Mouse (Mus musculus) embryonic facial prominence, embryonic 14.5 days (tissue): ENCODE measurements at regions not wholly inside any gene's neighbourhood (a gene's known extent, or its start where the extent isn't known, plus 50 kb on each side); places are given as distances from the start of the nearest gene placed in this dataset.

Source experiments
- ATAC-seq: fragments of 200-750 bp; cut with Nextera tagmentation; 2 replicates; pipeline ENCODE4 v1.8.0; 2017; ENCODE audit warnings: low read depth, moderate number of reproducible peaks, moderate TSS enrichment
- DNase-seq: peaks from one replicate; pipeline ENCODE4 v3.0.0-alpha.2; 2015; ENCODE audit warnings: low spot score
- H3K27ac ChIP-seq: fragments of 300-500 bp; sonication (generic); replicated peaks from 2 replicates; pipeline ENCODE4 v1.5.1; 2014; ENCODE audit warnings: low read depth, mild to moderate bottlenecking, low read length, moderate library complexity
- H3K27me3 ChIP-seq: fragments of 300-500 bp; sonication (generic); replicated peaks from 2 replicates; pipeline ENCODE4 v1.6.1; 2014; ENCODE audit warnings: low read length; ENCODE audit not compliant: control insufficient read depth, insufficient read depth
- H3K36me3 ChIP-seq: fragments of 300-500 bp; sonication (generic); 2 replicates; pipeline ENCODE4 v1.6.1; 2014; ENCODE audit warnings: low read length, mixed read lengths; ENCODE audit not compliant: control insufficient read depth, insufficient read depth
- H3K4me1 ChIP-seq: fragments of 300-500 bp; sonication (generic); 2 replicates; pipeline ENCODE4 v1.6.1; 2014; ENCODE audit warnings: antibody characterized with exemption, low read length; ENCODE audit not compliant: control insufficient read depth, insufficient read depth
- H3K4me2 ChIP-seq: fragments of 300-500 bp; sonication (generic); 2 replicates; pipeline ENCODE4 v1.6.1; 2014; ENCODE audit warnings: low read depth, mild to moderate bottlenecking, low read length, moderate library complexity, mixed read lengths
- H3K4me3 ChIP-seq: fragments of 300-500 bp; sonication (generic); 2 replicates; pipeline ENCODE4 v1.5.1; 2014; ENCODE audit warnings: low read depth, mild to moderate bottlenecking, low read length
- H3K9ac ChIP-seq: fragments of 300-500 bp; sonication (generic); 2 replicates; pipeline ENCODE4 v1.6.1; 2014; ENCODE audit warnings: low read depth, mild to moderate bottlenecking, low read length, moderate library complexity, mixed read lengths
- H3K9me3 ChIP-seq: fragments of 300-500 bp; sonication (generic); 2 replicates; pipeline ENCODE4 v1.6.1; 2016; ENCODE audit warnings: low read length; ENCODE audit not compliant: control insufficient read depth
- WGBS: fragments of 180-500 bp; shearing (Covaris S2); extraction: QIAGEN DNeasy Blood & Tissue Kit; methylation state at CpG from one replicate; pipeline ENCODE4 v1.1.7; 2014; 5-methylcytosine and 5-hydroxymethylcytosine counted together

GRCm38 (mm10) chr15:60657572-60657971 lies 196.0 kb downstream of the Fam84b start:
- no peak overlapping the region for H3K9ac ChIP-seq
- DNase-seq (peak; percentile 59), ATAC-seq (no peak)
- no peak overlapping the region for H3K4me2 ChIP-seq
- H3K36me3 ChIP-seq: no peaks in the 10 kb centered on the region
- no peak overlapping the region for H3K27ac ChIP-seq
- no peak overlapping the region for H3K4me3 ChIP-seq
- no peaks in the 10 kb centered on the region for H3K27me3 ChIP-seq
- H3K4me1 ChIP-seq: no peaks in the 10 kb centered on the region
- 55% methylated on average over 7 of the region's 7 CpGs for WGBS
- H3K9me3 ChIP-seq: no peaks in the 10 kb centered on the region

GRCm38 (mm10) chr15:60655113-60655512 lies 198.5 kb downstream of the Fam84b start:
- 75% methylated on average over 3 of the region's 3 CpGs for WGBS
- DNase-seq: no peak

DNA sequence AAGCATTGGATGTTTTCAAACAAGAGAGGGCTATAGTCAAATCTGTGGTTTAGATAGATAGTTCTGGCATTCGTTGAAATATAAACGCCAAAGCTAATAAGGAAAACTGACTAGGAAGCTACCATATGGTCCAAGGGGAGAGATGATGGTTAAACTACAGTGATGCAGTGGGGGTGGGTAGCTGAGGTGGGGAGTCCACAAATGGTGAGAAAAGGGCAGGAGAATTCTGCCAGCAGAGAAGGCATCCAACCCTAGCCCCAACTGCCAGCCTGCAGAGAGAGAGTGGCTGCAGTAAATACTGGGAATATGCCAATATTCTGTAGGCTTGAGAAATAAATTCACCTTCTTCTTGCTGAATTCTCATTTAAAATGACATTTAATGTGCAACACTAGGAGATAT lies 204.3 kb downstream of the Fam84b start:
- WGBS: 81% methylated on average over 2 of the region's 2 CpGs

More at GRCm38 (mm10) chr15:60655113-60655512, 198.5 kb downstream of the Fam84b start:
- Histone ChIP-seq H3K27me3 (no peaks in the 10 kb centered on the region), H3K36me3 (no peaks in the 10 kb centered on the region), H3K4me3 (no peak overlapping the region), H3K9me3 (no peaks in the 10 kb centered on the region), H3K27ac (no peak overlapping the region), H3K4me1 (no peaks in the 10 kb centered on the region), H3K4me2 (no peak overlapping the region), H3K9ac (no peak overlapping the region)
- ATAC-seq: no peak

DNA sequence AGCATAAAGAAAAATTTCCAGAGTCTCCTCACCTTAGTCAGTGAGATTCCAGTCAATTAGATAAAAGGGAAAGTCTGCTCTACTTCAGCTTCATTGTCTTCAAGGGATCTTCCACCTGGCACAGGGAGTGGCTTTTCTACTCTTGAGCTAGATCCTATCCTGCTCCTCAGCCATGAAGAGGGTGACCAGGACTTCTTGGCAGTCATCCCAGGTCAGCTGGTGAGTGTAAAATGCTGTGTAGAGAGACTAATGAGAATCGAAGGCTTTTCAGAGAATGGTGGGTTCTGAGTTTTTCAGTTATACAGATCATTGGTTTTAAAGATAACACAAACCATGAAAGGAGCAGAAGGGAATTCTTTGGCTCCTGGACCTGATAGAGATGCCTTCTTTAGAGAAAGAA lies 211.8 kb downstream of the Fam84b start:
- Histone ChIP-seq H3K27me3 (no peaks in the 10 kb centered on the region), H3K4me2 (no peak overlapping the region), H3K9ac (no peak overlapping the region), H3K27ac (no peak overlapping the region), H3K4me1 (no peaks in the 10 kb centered on the region), H3K9me3 (no peaks in the 10 kb centered on the region), H3K4me3 (no peak overlapping the region), H3K36me3 (no peaks in the 10 kb centered on the region)
- 89% methylated on average over 1 of the region's 1 CpGs for WGBS
- DNase-seq (no peak), ATAC-seq (no peak)

More for the DNA sequence above, 204.3 kb downstream of the Fam84b start:
- no peak overlapping the region for H3K9ac ChIP-seq
- H3K27me3 ChIP-seq: no peaks in the 10 kb centered on the region
- no peak overlapping the region for H3K4me3 ChIP-seq
- no peaks in the 10 kb centered on the region for H3K36me3 ChIP-seq
- no peaks in the 10 kb centered on the region for H3K4me1 ChIP-seq
- H3K9me3 ChIP-seq: no peaks in the 10 kb centered on the region
- ATAC-seq: no peak
- no peak overlapping the region for H3K4me2 ChIP-seq
- DNase-seq: no peak
- H3K27ac ChIP-seq: no peak overlapping the region

DNA sequence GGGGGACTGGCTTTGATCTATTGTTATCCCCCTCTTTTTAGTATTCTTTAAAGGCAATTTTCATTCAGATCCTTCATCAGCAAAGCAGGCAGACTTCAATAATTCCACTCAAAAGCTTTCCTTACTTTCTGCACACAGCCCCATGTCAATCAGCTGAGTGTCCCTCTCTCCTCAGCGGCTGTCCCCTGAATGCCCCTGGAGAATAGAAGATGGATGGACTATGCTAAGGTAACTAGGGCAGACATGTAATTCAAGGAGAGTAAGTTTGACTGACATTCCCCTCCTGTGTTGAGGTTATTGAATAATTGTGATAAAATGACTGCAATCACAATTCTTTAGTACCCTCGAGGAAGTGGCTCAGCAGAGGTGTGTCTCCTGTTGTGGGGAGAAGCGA lies 220.1 kb downstream of the Fam84b start:
- Histone ChIP-seq H3K9me3 (no peaks in the 10 kb centered on the region), H3K9ac (no peak overlapping the region), H3K36me3 (no peaks in the 10 kb centered on the region), H3K27ac (no peak overlapping the region), H3K4me2 (no peak overlapping the region), H3K27me3 (no peaks in the 10 kb centered on the region), H3K4me1 (no peaks in the 10 kb centered on the region; the same call in 1 of the 2 replicates), H3K4me3 (no peak overlapping the region)
- DNase-seq (no peak), ATAC-seq (no peak)
- WGBS: 49% methylated on average over 3 of the region's 3 CpGs

- no peak for ATAC-seq
- 51% methylated on average over 4 of the region's 4 CpGs for WGBS
- Histone ChIP-seq H3K4me1 (no peaks in the 10 kb centered on the region; the same call in 1 of the 2 replicates), H3K27me3 (no peaks in the 10 kb centered on the region), H3K9ac (no peak overlapping the region), H3K36me3 (no peaks in the 10 kb centered on the region), H3K4me2 (no peak overlapping the region), H3K9me3 (no peaks in the 10 kb centered on the region), H3K27ac (no peak overlapping the region), H3K4me3 (no peak overlapping the region)
- peak; percentile 14 for DNase-seq
These were observed 220.7 kb downstream of the Fam84b start for GRCm38 (mm10) chr15:60632789-60633456.

- DNase-seq: peak; percentile 62
- no peaks in the 10 kb centered on the region for H3K9me3 ChIP-seq
- no peak overlapping the region for H3K9ac ChIP-seq
- H3K4me2 ChIP-seq: no peak overlapping the region
- H3K4me3 ChIP-seq: no peak overlapping the region
- no peak overlapping the region for H3K27ac ChIP-seq
- ATAC-seq: peak; percentile 57; the same call in 1 of the 2 replicates
- H3K27me3 ChIP-seq: no peaks in the 10 kb centered on the region
- H3K36me3 ChIP-seq: no peaks in the 10 kb centered on the region
- WGBS: 47% methylated on average over 7 of the region's 7 CpGs
- no peaks in the 10 kb centered on the region; the same call in 1 of the 2 replicates for H3K4me1 ChIP-seq
These were observed 222.7 kb downstream of the Fam84b start for GRCm38 (mm10) chr15:60630756-60631402.

- WGBS: 82% methylated on average over 2 of the region's 2 CpGs
- H3K9ac ChIP-seq: no peak overlapping the region
- H3K27me3 ChIP-seq: no peaks in the 10 kb centered on the region
- ATAC-seq: no peak
- H3K4me3 ChIP-seq: no peak overlapping the region
- no peak for DNase-seq
- H3K9me3 ChIP-seq: no peaks in the 10 kb centered on the region
- H3K4me1 ChIP-seq: no peaks in the 10 kb centered on the region
- no peak overlapping the region for H3K4me2 ChIP-seq
- no peak overlapping the region for H3K27ac ChIP-seq
- no peaks in the 10 kb centered on the region for H3K36me3 ChIP-seq
These were observed 234.8 kb downstream of the Fam84b start for GRCm38 (mm10) chr15:60618801-60619200.

DNA sequence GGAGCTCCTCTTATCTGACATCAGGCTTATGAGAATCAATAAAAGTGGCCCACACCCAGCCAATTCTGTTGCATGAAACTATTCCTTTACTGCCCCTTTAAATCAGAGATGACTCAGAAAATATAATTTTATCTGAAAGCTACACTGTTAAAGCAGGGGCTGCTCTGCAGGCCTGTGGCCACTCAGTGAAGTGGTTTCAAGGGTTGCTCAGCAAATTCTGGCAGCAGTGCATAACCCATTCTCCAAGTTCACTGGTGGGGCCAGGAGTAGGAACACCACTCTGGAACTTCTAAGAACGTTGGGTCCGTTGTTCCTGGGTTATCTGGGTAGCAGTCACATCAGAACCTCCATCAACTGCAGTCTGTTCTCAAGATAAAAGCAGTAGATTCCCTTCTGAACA lies 236.2 kb downstream of the Fam84b start:
- no peak for DNase-seq
- no peaks in the 10 kb centered on the region for H3K4me1 ChIP-seq
- no peaks in the 10 kb centered on the region for H3K36me3 ChIP-seq
- WGBS: 71% methylated on average over 2 of the region's 2 CpGs
- no peak overlapping the region for H3K9ac ChIP-seq
- no peak overlapping the region for H3K4me2 ChIP-seq
- no peaks in the 10 kb centered on the region for H3K9me3 ChIP-seq
- no peak overlapping the region for H3K27ac ChIP-seq
- H3K27me3 ChIP-seq: no peaks in the 10 kb centered on the region
- H3K4me3 ChIP-seq: no peak overlapping the region
- ATAC-seq: no peak
